Comparison of ENCODE assay signal across 14 mouse cellular contexts in genomic region chr12:110071823-110072222, GRCm38 (mm10).
"Had no signal": no experiment of that assay in that cellular context is flagged by ENCODE, and none has a peak within 500 bp of the region (broad histone marks: within the 10 kb centered on the region; RNA-seq: fewer than 3 reads in every experiment).

No protein-coding gene starts in this region.

- H3K4me2 ChIP-seq: midbrain, embryonic 11.5 days; midbrain, embryonic 15.5 days; neural tube, embryonic 13.5 days; stomach, embryonic 15.5 days had no signal

- H3K36me3 ChIP-seq: midbrain, embryonic 15.5 days; neural tube, embryonic 13.5 days; stomach, embryonic 15.5 days had no signal

- H3K4me3 ChIP-seq: layer of hippocampus, adult 2 months; midbrain, embryonic 15.5 days; neural tube, embryonic 13.5 days; stomach, embryonic 15.5 days had no signal

- H3K9me3 ChIP-seq: stomach, embryonic 15.5 days had no signal

- ATAC-seq: hindbrain, embryonic 16.5 days; inflammation-experienced regulatory T-cells, adult 6 months; intestine, postnatal 0 days; midbrain, embryonic 15.5 days had no signal

- H3K27ac ChIP-seq: kidney, postnatal 0 days; layer of hippocampus, adult 2 months; liver, embryonic 14.5 days; midbrain, embryonic 15.5 days; neural tube, embryonic 13.5 days; stomach, embryonic 15.5 days had no signal

- H3K27me3 ChIP-seq: midbrain, embryonic 15.5 days; neural tube, embryonic 13.5 days; stomach, embryonic 15.5 days had no signal

- DNase-seq: kidney, adult 9 months; kidney, postnatal 36 days; right cerebral cortex, postnatal 14 days; thymus, postnatal 4 days had no signal

- H3K9ac ChIP-seq: liver, embryonic 14.5 days; midbrain, embryonic 15.5 days; neural tube, embryonic 13.5 days; stomach, embryonic 15.5 days had no signal

- H3K4me1 ChIP-seq: midbrain, embryonic 15.5 days; stomach, embryonic 15.5 days had no signal
